Mouse (Mus musculus) ovary, postnatal 10 days (tissue): ENCODE measurements around the gene St8sia1.
"Not testable (repeated sequence)": the region's sequence is repeated elsewhere in the genome, so short reads cannot be mapped to it uniquely, and the experiment has no call there.

Source experiments
- DNase-seq: peaks from one replicate; pipeline ENCODE4 v3.0.0; 2022; ENCODE audit warnings: low spot score

The St8sia1 gene

GRCm38 (mm10) chr6:142964076-142964530 is at the start of gene St8sia1:
St8sia1 (minus strand) TSS chr6:142964452.
- DNase-seq, result no peak

GRCm38 (mm10) chr6:143012513-143013215 is 48.4 kb upstream of the St8sia1 start:
- no peak for DNase-seq

GRCm38 (mm10) chr6:143008865-143009264 is 44.6 kb upstream of the St8sia1 start:
- DNase-seq, result no peak

GRCm38 (mm10) chr6:143005209-143005608 is 41.0 kb upstream of the St8sia1 start:
- not testable (repeated sequence) for DNase-seq

- DNase-seq, result no peak
Observed at GRCm38 (mm10) chr6:143004801-143005200, 40.5 kb upstream of the St8sia1 start.

- DNase-seq, result no peak
Observed at GRCm38 (mm10) chr6:142998221-142998999, 34.2 kb upstream of the St8sia1 start.

- no peak for DNase-seq
Observed at GRCm38 (mm10) chr6:142996887-142997286, 32.6 kb upstream of the St8sia1 start.

- no peak for DNase-seq
Observed at GRCm38 (mm10) chr6:142995567-142995966, 31.3 kb upstream of the St8sia1 start.

GRCm38 (mm10) chr6:142994821-142995220 is 30.6 kb upstream of the St8sia1 start:
- DNase-seq, result no peak

- DNase-seq, result no peak
Observed at GRCm38 (mm10) chr6:142993705-142994698, 29.8 kb upstream of the St8sia1 start.

- DNase-seq, result no peak
Observed at GRCm38 (mm10) chr6:142992971-142993370, 28.7 kb upstream of the St8sia1 start.

GRCm38 (mm10) chr6:142992099-142992498 is 27.8 kb upstream of the St8sia1 start:
- no peak for DNase-seq

GRCm38 (mm10) chr6:142991391-142992059 is 27.3 kb upstream of the St8sia1 start:
- no peak for DNase-seq

GRCm38 (mm10) chr6:142990516-142990915 is 26.3 kb upstream of the St8sia1 start:
- no peak for DNase-seq

GRCm38 (mm10) chr6:142989495-142989894 is 25.2 kb upstream of the St8sia1 start:
- DNase-seq, result no peak

GRCm38 (mm10) chr6:142988753-142989152 is 24.5 kb upstream of the St8sia1 start:
- DNase-seq, result peak; percentile 42

GRCm38 (mm10) chr6:142988231-142988630 is 24.0 kb upstream of the St8sia1 start:
- no peak for DNase-seq

- no peak for DNase-seq
Observed at GRCm38 (mm10) chr6:142987616-142988015, 23.4 kb upstream of the St8sia1 start.

- DNase-seq, result not testable (repeated sequence)
Observed at GRCm38 (mm10) chr6:142986706-142987105, 22.5 kb upstream of the St8sia1 start.

GRCm38 (mm10) chr6:142985561-142986238 is 21.4 kb upstream of the St8sia1 start:
- not testable (repeated sequence) for DNase-seq
